Mouse (Mus musculus) C2C12 (cell line): ENCODE measurements at regions not wholly inside any gene's neighbourhood (a gene's known extent, or its start where the extent isn't known, plus 50 kb on each side); places are given as distances from the start of the nearest gene placed in this dataset.

Experiments
- H3K27me3 ChIP-seq: one replicate; pipeline ENCODE4 v1.6.1; 2011; ENCODE audit not compliant: control insufficient read depth, insufficient read depth, insufficient read length
- H3K36me3 ChIP-seq: one replicate; pipeline ENCODE4 v1.6.1; 2011; ENCODE audit not compliant: control insufficient read depth, insufficient read depth
- H3K4me3 ChIP-seq: one replicate; pipeline ENCODE4 v1.5.1; 2011; ENCODE audit warnings: mild to moderate bottlenecking, control low read depth; ENCODE audit not compliant: poor library complexity, insufficient read depth, severe bottlenecking
- H3K79me2 ChIP-seq: one replicate; pipeline ENCODE4 v1.6.1; 2011; ENCODE audit not compliant: control insufficient read depth, insufficient read depth
- H3K79me3 ChIP-seq: one replicate; pipeline ENCODE4 v1.6.1; 2011; ENCODE audit warnings: low read depth, control low read depth
- H3ac ChIP-seq: one replicate; pipeline ENCODE3; 2011; ENCODE audit warnings: low read depth; ENCODE audit not compliant: control insufficient read depth, insufficient read length
- CEBPB ChIP-seq: IDR thresholded peaks from one replicate; pipeline ENCODE4 v1.6.1; 2011; ENCODE audit warnings: low read depth, mild to moderate bottlenecking, control low read depth, moderate library complexity
- CTCF ChIP-seq: IDR thresholded peaks from one replicate; pipeline ENCODE4 v1.5.1; 2011; ENCODE audit not compliant: control insufficient read depth, insufficient read depth, insufficient read length
- FOSL1 ChIP-seq: IDR thresholded peaks from one replicate; pipeline ENCODE4 v1.8.0; 2011; ENCODE audit warnings: mild to moderate bottlenecking, low read length; ENCODE audit not compliant: poor library complexity, insufficient read depth, severe bottlenecking
- MAX ChIP-seq: IDR thresholded peaks from one replicate; pipeline ENCODE4 v1.6.1; 2011; ENCODE audit warnings: mild to moderate bottlenecking, control low read depth
- MYOD1 ChIP-seq: IDR thresholded peaks from one replicate; pipeline ENCODE4 v1.6.1; 2011; ENCODE audit warnings: low read depth; ENCODE audit not compliant: control insufficient read depth, insufficient read length
- MYOG ChIP-seq: IDR thresholded peaks from one replicate; pipeline ENCODE4 v1.6.1; 2011; ENCODE audit not compliant: control insufficient read depth, insufficient read length; ENCODE audit errors: extremely low read depth
- USF1 ChIP-seq: IDR thresholded peaks from one replicate; pipeline ENCODE4 v1.6.1; 2011; ENCODE audit warnings: low read depth, mild to moderate bottlenecking, control low read depth, moderate library complexity

DNA sequence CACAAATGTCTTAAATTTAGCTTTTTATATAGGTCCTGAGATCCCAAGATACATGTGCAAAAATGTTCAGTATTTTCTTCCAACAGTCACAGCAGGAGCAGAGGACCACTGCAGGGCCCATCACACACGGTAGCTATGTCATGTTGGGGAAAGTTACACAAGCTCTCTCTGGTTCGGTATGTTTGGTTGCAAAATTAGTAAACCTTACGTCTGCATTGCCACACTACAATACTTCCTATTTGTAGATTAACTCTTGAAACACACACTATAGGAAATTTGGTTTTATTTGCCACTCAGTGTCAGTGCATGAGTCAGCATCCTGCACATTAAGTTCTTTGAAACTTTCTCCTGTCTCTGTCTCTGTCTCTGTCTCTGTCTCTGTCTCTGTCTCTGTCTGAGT, 82.0 kb downstream of the Cth start:
- no peak overlapping the region for H3K4me3 ChIP-seq
- no peaks in the 10 kb centered on the region for H3K36me3 ChIP-seq
- TF ChIP-seq MYOD1 (no peak), FOSL1 (no peak), MYOG (no peak), CEBPB (no peak), CTCF (no peak), MAX (no peak), USF1 (no peak)
- no peaks in the 10 kb centered on the region for H3K27me3 ChIP-seq
- H3K79me3 ChIP-seq = no peaks in the 10 kb centered on the region
- H3ac ChIP-seq = no peak overlapping the region
- no peaks in the 10 kb centered on the region for H3K79me2 ChIP-seq

DNA sequence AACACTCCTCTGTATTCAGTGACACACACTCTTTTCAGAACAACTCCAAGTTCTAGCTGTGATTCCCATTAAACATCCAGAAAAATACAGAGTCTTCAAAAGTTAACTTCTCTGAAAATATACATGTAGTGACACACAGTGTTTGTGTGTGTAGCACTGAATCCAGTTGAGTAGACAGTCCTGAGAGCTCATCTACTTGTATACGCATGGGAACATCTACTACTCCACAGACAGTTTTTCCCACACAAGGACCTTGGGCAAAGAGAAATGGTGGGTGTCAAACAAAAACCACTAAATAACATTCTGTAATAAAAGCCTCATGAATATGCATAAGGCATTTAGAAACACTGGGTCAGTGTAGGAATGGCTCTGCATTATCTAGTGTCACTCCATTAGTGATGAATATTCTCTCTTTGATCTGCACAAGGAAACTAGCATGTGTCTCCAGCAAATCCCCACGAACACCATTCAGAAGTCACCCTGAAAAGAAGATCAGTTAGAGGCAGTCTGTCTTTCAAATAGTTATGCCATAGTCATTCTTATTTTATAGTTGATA, 83.6 kb downstream of the Cth start:
- Histone ChIP-seq H3K79me3 (no peaks in the 10 kb centered on the region), H3K36me3 (no peaks in the 10 kb centered on the region), H3K4me3 (no peak overlapping the region), H3K27me3 (no peaks in the 10 kb centered on the region), H3ac (no peak overlapping the region), H3K79me2 (no peaks in the 10 kb centered on the region)
- TF ChIP-seq FOSL1 = no peak

DNA sequence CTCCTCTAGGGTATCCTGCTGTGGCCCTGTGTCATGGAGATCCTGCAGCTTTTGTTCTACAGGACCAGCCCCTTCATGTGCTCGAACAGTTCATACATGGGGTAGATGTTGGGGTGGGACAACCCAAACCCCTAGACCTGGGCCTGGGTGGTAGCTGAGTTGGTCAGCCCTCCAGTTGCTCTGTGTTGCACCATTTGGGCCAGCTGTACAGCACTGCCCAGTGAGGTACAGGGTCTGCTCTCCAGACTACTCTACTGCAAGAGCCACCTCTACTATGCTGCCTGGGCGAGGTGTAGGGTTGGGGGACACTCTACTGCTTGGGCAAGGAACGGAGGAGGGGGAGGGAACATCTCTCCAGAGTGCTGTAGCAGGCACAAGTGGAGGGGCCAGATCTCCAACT, 120.6 kb downstream of the Cth start:
- Histone ChIP-seq H3K4me3 (no peak overlapping the region), H3K36me3 (no peaks in the 10 kb centered on the region), H3K27me3 (no peaks in the 10 kb centered on the region), H3ac (no peak overlapping the region), H3K79me2 (no peaks in the 10 kb centered on the region), H3K79me3 (no peaks in the 10 kb centered on the region)
- TF ChIP-seq CEBPB (no peak), USF1 (no peak)

DNA sequence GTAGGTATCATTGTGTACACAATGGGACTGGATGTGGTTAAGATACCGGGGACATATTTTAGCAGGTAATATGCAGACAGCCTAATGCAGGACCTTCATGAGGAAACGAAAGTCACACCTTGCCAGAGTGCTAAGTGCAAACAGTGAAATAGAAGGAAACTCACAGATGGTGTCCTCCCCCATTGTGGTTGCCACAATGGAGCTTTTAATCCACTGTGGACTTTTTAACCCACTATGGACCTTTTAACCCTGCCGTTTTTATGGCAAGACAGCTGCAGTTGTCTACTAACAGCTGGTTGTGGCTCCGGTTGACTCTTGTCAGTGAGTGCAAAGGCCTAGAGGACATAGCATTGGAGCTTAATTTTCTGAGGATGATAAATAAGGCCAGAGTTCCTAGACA, 121.5 kb downstream of the Cth start:
- no peak overlapping the region for H3ac ChIP-seq
- H3K27me3 ChIP-seq = no peaks in the 10 kb centered on the region
- TF ChIP-seq CEBPB = no peak
- no peak for TF ChIP-seq MYOG
- TF ChIP-seq FOSL1 = no peak
- TF ChIP-seq USF1 = no peak
- TF ChIP-seq CTCF = no peak
- no peak for TF ChIP-seq MAX
- TF ChIP-seq MYOD1 = no peak
- no peak overlapping the region for H3K4me3 ChIP-seq
- H3K36me3 ChIP-seq = no peaks in the 10 kb centered on the region
- no peaks in the 10 kb centered on the region for H3K79me3 ChIP-seq
- H3K79me2 ChIP-seq = no peaks in the 10 kb centered on the region

DNA sequence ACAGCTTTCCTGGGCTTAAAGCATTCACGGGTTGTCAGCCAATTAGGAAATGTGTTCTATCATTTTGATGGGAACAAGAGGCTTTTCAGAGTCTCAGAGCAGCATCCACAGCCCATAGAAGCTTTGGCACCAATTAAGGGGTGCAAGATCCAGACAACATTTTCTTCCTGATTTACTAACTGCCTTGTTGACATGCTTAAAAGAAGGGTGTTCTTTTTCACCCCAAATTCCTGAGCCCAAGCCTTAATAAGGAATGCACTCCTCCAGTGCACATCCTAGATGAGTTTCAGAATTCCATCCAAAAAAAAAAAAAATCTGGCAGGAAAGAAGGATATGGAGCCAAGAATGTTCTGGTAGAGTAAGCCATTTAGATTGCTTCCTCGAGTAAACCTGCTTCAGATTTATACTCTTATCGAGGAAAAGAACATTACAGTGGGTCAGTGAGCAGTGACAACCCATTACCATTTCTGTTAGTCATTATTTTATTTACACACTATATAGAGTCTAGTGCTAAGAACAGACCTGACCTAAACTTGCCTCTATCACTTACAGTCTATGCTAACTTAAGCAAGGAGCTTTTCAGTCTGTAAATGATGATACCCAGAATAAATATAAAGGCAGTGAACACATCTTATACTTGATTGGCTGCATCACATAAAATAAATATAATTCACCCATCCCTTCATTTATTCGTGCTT, 137.2 kb downstream of the Cth start:
- H3K4me3 ChIP-seq = no peak overlapping the region
- H3K36me3 ChIP-seq = no peaks in the 10 kb centered on the region
- no peaks in the 10 kb centered on the region for H3K79me3 ChIP-seq
- no peak for TF ChIP-seq CTCF
- TF ChIP-seq MAX = no peak
- TF ChIP-seq USF1 = no peak
- no peak for TF ChIP-seq FOSL1
- no peak for TF ChIP-seq MYOD1
- no peak for TF ChIP-seq CEBPB
- TF ChIP-seq MYOG = no peak
- no peaks in the 10 kb centered on the region for H3K79me2 ChIP-seq
- H3ac ChIP-seq = no peak overlapping the region
- no peaks in the 10 kb centered on the region for H3K27me3 ChIP-seq

DNA sequence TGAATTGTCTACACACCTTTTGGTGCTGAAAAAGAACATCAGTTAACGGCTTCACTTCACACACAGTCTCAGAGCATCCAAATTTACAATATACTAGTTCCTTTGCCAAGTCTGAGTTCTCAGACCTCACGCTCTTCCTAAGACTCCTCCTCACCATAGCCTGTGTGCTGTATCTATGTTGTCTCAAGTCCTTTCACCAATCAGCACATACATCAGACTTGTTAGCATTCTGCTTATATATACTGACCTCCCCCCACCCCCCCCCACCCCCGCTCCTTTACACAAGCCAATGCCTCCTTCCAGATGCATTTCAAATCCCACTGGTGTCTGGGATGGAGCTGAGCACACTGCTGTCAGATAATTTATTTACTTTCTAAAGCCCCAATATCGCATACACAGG, 143.8 kb downstream of the Cth start:
- H3K79me3 ChIP-seq = no peaks in the 10 kb centered on the region
- H3K79me2 ChIP-seq = no peaks in the 10 kb centered on the region
- TF ChIP-seq MYOD1 (no peak), CTCF (no peak), MYOG (no peak), USF1 (no peak)
- no peak overlapping the region for H3ac ChIP-seq
- no peaks in the 10 kb centered on the region for H3K36me3 ChIP-seq
- H3K4me3 ChIP-seq = no peak overlapping the region
- no peaks in the 10 kb centered on the region for H3K27me3 ChIP-seq
